Mouse (Mus musculus) myocyte (in vitro differentiated cells): Measurements from ENCODE around the gene Ppfibp1. TPM values are rescaled to one million over a fixed set of nuclear protein-coding genes. Genes with fewer than 3 reads are reported as not detected.
A peak's percentile ranks its signal among the peaks of the same experiment; 100 is the strongest.

Experiments
- H3K27me3 ChIP-seq: one replicate; pipeline ENCODE4 v1.6.1; 2011; ENCODE audit not compliant: control insufficient read depth, insufficient read depth, insufficient read length
- H3K36me3 ChIP-seq: one replicate; pipeline ENCODE4 v1.6.1; 2011; ENCODE audit not compliant: control insufficient read depth, insufficient read depth
- H3K4me2 ChIP-seq: one replicate; pipeline ENCODE4 v1.6.1; 2011; ENCODE audit warnings: low read depth, control low read depth
- H3K4me3 ChIP-seq: one replicate; pipeline ENCODE4 v1.5.1; 2011; ENCODE audit warnings: mild to moderate bottlenecking, control low read depth, moderate library complexity
- H3K79me2 ChIP-seq: one replicate; pipeline ENCODE4 v1.6.1; 2011; ENCODE audit not compliant: control insufficient read depth, insufficient read depth
- H3ac ChIP-seq: one replicate; pipeline ENCODE4 v1.6.1; 2011; ENCODE audit not compliant: control insufficient read depth, insufficient read length
- CEBPB ChIP-seq: IDR thresholded peaks from 2 replicates; pipeline ENCODE4 v1.6.1; 2011; ENCODE audit warnings: mild to moderate bottlenecking, moderate library complexity; ENCODE audit not compliant: poor library complexity, insufficient read depth, severe bottlenecking
- E2F4 ChIP-seq: IDR thresholded peaks from one replicate; pipeline ENCODE4 v1.6.1; 2011; ENCODE audit warnings: mild to moderate bottlenecking, control low read depth, moderate library complexity; ENCODE audit not compliant: insufficient read depth
- MAX ChIP-seq: IDR thresholded peaks from one replicate; pipeline ENCODE4 v1.6.1; 2011; ENCODE audit warnings: low read depth, mild to moderate bottlenecking, control low read depth
- MYOD1 ChIP-seq, 3 experiments: IDR thresholded peaks; one replicate each; pipeline ENCODE4 v1.6.1; 2011; ENCODE audit warnings: control low read depth in 2 of 3, low read depth in 2 of 3, mild to moderate bottlenecking in 2 of 3, moderate library complexity in 1 of 3; ENCODE audit not compliant: insufficient read length in 2 of 3, control insufficient read depth in 1 of 3
- MYOG ChIP-seq, 3 experiments: IDR thresholded peaks; one replicate each; pipeline ENCODE4 v1.6.1; 2011; ENCODE audit warnings: control low read depth in 2 of 3, low read depth in 2 of 3, mild to moderate bottlenecking in 2 of 3; ENCODE audit not compliant: insufficient read length in 2 of 3, control insufficient read depth in 1 of 3, insufficient read depth in 1 of 3
- POLR2A ChIP-seq: IDR thresholded peaks from one replicate; pipeline ENCODE4 v1.6.1; 2011; ENCODE audit warnings: low read depth, mild to moderate bottlenecking, control low read depth, moderate library complexity; ENCODE audit not compliant: insufficient read length
- POLR2AphosphoS2 ChIP-seq: IDR thresholded peaks from one replicate; pipeline ENCODE4 v1.6.1; 2011; ENCODE audit warnings: low read depth, control low read depth; ENCODE audit not compliant: insufficient read length
- REST ChIP-seq: IDR thresholded peaks from one replicate; pipeline ENCODE4 v1.6.1; 2011; ENCODE audit warnings: mild to moderate bottlenecking, control low read depth, moderate library complexity; ENCODE audit not compliant: insufficient read depth, insufficient read length
- SRF ChIP-seq: IDR thresholded peaks from one replicate; pipeline ENCODE4 v1.6.1; 2011; ENCODE audit warnings: low read depth; ENCODE audit not compliant: control insufficient read depth, insufficient read length
- TCF12 ChIP-seq: IDR thresholded peaks from one replicate; pipeline ENCODE4 v1.6.1; 2011; ENCODE audit warnings: mild to moderate bottlenecking, control low read depth; ENCODE audit not compliant: poor library complexity, insufficient read depth, severe bottlenecking
- TCF3 ChIP-seq: IDR thresholded peaks from one replicate; pipeline ENCODE4 v1.6.1; 2011; ENCODE audit warnings: low read depth, control low read depth; ENCODE audit not compliant: insufficient read length
- USF1 ChIP-seq: IDR thresholded peaks from one replicate; pipeline ENCODE4 v1.6.1; 2011; ENCODE audit warnings: low read depth, mild to moderate bottlenecking, control low read depth, moderate library complexity
- polyA plus RNA-seq: library from polyadenylated mRNA; unstranded; fragments of >200 nt; fragmentation: generic; extraction: Trizol; gene quantifications from one replicate; pipeline ENCODE4 v1.2.1, GENCODE M21; 2012; ENCODE audit warnings: missing spikeins

Gene Ppfibp1
- polyA plus RNA-seq, 1 experiment = 79.3 TPM

- no peaks in the 10 kb centered on the region for H3K27me3 ChIP-seq
- H3K36me3 ChIP-seq = peaks cover 64% of the 10 kb centered on the region
- TF ChIP-seq POLR2AphosphoS2 (no peak), E2F4 (no peak), MAX (no peak), USF1 (no peak), MYOG (IDR thresholded peaks at IDR 0.05; ENCODE audit: control insufficient read depth in 1 of 3, insufficient read depth in 1 of 3, insufficient read length in 2 of 3, low read depth in 2 of 3) (no peak), TCF12 (no peak), MYOD1 (IDR thresholded peaks at IDR 0.05; ENCODE audit: control insufficient read depth in 1 of 3, insufficient read length in 2 of 3, low read depth in 2 of 3) (no peak), REST (no peak), TCF3 (no peak), CEBPB (no peak), SRF (no peak), POLR2A (no peak)
- peaks cover 4% of the 10 kb centered on the region for H3K79me2 ChIP-seq
- H3K4me2 ChIP-seq = no peak overlapping the region
- H3K4me3 ChIP-seq = no peak overlapping the region
- H3ac ChIP-seq = no peak overlapping the region
Measured at GRCm38 (mm10) chr6:146979953-146980352, 91.7 kb downstream of the Ppfibp1 start.

- TF ChIP-seq REST (no peak), E2F4 (no peak), MYOG (IDR thresholded peaks at IDR 0.05; ENCODE audit: control insufficient read depth in 1 of 3, insufficient read depth in 1 of 3, insufficient read length in 2 of 3, low read depth in 2 of 3) (no peak), MAX (no peak), TCF12 (no peak), USF1 (no peak), POLR2AphosphoS2 (no peak), CEBPB (no peak), SRF (no peak), POLR2A (no peak), MYOD1 (IDR thresholded peaks at IDR 0.05; ENCODE audit: control insufficient read depth in 1 of 3, insufficient read length in 2 of 3, low read depth in 2 of 3) (no peak), TCF3 (no peak)
- Histone ChIP-seq H3ac (no peak overlapping the region), H3K36me3 (peaks cover 63% of the 10 kb centered on the region), H3K4me3 (no peak overlapping the region), H3K27me3 (no peaks in the 10 kb centered on the region), H3K4me2 (no peak overlapping the region), H3K79me2 (peaks cover 6% of the 10 kb centered on the region)
Measured at GRCm38 (mm10) chr6:146981249-146981835, 93.1 kb downstream of the Ppfibp1 start.

GRCm38 (mm10) chr6:146984569-146984968 lies 96.3 kb downstream of the Ppfibp1 start:
- Histone ChIP-seq H3ac (no peak overlapping the region), H3K79me2 (peaks cover 11% of the 10 kb centered on the region), H3K27me3 (no peaks in the 10 kb centered on the region), H3K4me3 (no peak overlapping the region), H3K4me2 (no peak overlapping the region), H3K36me3 (peaks cover 33% of the 10 kb centered on the region)
- no peak for TF ChIP-seq USF1
- no peak for TF ChIP-seq CEBPB
- no peak for TF ChIP-seq REST
- TF ChIP-seq MYOG (IDR thresholded peaks at IDR 0.05; ENCODE audit: control insufficient read depth in 1 of 3, insufficient read depth in 1 of 3, insufficient read length in 2 of 3, low read depth in 2 of 3) = peak in 1 of 3 experiments; percentile 20
- TF ChIP-seq MYOD1 (IDR thresholded peaks at IDR 0.05; ENCODE audit: control insufficient read depth in 1 of 3, insufficient read length in 2 of 3, low read depth in 2 of 3) = peak in 1 of 3 experiments; percentile 26
- no peak for TF ChIP-seq TCF3
- TF ChIP-seq SRF = no peak
- no peak for TF ChIP-seq POLR2AphosphoS2
- TF ChIP-seq TCF12 = no peak

- peaks cover 75% of the 10 kb centered on the region for H3K36me3 ChIP-seq
- TF ChIP-seq E2F4 (no peak), REST (no peak), POLR2AphosphoS2 (no peak), MYOD1 (IDR thresholded peaks at IDR 0.05; ENCODE audit: control insufficient read depth in 1 of 3, insufficient read length in 2 of 3, low read depth in 2 of 3) (no peak), USF1 (no peak), TCF12 (no peak), MAX (no peak), SRF (no peak), CEBPB (no peak), POLR2A (no peak), TCF3 (no peak), MYOG (IDR thresholded peaks at IDR 0.05; ENCODE audit: control insufficient read depth in 1 of 3, insufficient read depth in 1 of 3, insufficient read length in 2 of 3, low read depth in 2 of 3) (no peak)
- no peak overlapping the region for H3K4me3 ChIP-seq
Measured at GRCm38 (mm10) chr6:146994236-146994635, 105.9 kb downstream of the Ppfibp1 start.

More at GRCm38 (mm10) chr6:146994236-146994635, 105.9 kb downstream of the Ppfibp1 start:
- Histone ChIP-seq H3K27me3 (no peaks in the 10 kb centered on the region), H3ac (no peak overlapping the region), H3K4me2 (no peak overlapping the region), H3K79me2 (no peaks in the 10 kb centered on the region)
